Mouse (Mus musculus) right cerebral cortex, postnatal 25 days (tissue): ENCODE results near the gene Eapp.

Experiments
- DNase-seq: peaks from one replicate; pipeline ENCODE4 v3.0.0; 2022

Gene Eapp

DNA sequence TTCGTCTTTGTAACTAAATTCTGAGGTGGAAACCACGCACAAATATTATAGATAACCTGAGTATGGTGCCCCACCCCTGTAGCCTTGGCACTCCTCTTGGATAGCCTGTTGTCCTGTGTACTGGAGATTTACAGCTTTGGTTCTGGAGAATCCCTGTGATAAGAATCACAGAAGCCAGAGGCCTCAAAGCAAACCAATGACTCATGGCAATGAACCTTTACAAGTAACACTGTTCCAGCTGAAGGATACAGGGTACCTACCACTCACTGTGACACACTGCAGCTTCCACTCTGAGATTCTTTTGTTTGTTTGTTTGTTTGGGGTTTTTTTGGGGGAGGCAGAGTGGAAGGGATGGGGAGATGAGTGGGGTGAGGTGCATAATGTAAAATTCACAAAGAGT lies 73.8 kb downstream of the Eapp start:
- DNase-seq = no peak
